Mouse (Mus musculus): ENCODE measurements around the gene Pgm5.
"Not testable (repeated sequence)": the region's sequence is repeated elsewhere in the genome, so short reads cannot be mapped to it uniquely, and the experiment has no call there.

The Pgm5 gene

DNA sequence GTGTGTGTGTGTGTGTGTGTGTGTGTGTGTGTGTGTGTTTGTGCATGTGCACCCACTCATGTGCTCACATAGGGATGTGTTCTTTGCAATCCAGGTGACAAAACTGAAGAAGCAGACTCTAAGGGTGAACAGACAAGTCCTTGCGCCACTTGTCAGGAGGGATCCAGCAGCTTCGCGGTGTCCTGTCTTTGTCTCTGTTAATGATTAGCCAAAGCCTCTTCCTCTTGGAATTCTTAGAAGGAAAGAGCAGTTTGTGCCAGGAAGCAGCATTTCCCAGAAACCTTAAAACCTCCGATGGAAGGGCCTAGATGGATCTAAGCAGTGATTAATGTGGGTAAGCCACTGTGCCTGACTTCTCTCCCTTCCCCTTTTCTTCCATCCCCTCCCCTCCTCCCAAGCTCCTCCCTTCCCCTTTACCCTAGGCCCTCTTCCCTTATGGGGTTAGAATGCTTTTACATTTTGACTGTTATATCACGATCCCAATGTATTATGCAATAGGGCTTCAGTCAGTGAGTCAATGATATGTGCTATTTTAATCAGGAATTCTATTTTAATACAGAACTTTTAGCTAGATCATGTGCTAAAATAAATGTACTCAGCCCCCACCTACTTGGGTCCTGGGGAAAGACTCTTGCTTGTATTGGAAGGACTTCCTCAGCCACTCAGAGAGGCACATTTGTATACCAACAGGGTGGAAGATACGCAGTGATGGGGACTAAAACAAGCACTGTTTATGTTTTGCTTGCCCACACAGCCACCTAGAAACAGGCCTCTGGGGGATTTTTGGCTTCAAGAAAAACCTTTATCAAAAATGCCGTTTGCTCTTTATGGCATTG lies 154.4 kb downstream of the Pgm5 start:
- DNase-seq (ENCODE audit: extremely low spot score, low spot score), result no peak

DNA sequence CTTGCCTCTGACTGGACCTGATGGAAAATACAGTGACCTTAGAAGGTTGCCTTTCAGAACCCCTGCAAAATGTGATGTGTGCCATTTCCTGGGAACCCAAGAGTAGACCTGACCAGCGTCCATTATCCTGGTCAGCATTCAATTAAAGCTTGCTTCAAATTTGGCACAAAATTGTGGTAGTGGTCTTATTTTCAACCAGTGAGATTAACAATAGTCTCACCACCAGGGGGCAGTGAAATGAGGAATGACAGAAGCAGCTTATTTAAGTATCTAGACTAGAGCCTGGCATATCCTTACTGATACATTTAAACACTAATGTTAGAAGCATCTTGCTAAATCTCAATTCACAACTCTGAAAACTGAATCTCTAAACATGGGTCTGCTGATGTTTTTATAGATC lies 156.3 kb downstream of the Pgm5 start:
- DNase-seq (ENCODE audit: extremely low spot score, low spot score), result peak; percentile 28

GRCm38 (mm10) chr19:24704326-24704725 lies 157.3 kb downstream of the Pgm5 start:
- DNase-seq (ENCODE audit: extremely low spot score, low spot score), result no peak

- DNase-seq (ENCODE audit: extremely low spot score, low spot score), result no peak
These were observed 158.0 kb downstream of the Pgm5 start for GRCm38 (mm10) chr19:24703680-24704079.

GRCm38 (mm10) chr19:24703168-24703567 lies 158.5 kb downstream of the Pgm5 start:
- not testable (repeated sequence) for DNase-seq (ENCODE audit: extremely low spot score, low spot score)

GRCm38 (mm10) chr19:24701716-24702115 lies 159.9 kb downstream of the Pgm5 start:
- DNase-seq (ENCODE audit: extremely low spot score, low spot score), result no peak

DNA sequence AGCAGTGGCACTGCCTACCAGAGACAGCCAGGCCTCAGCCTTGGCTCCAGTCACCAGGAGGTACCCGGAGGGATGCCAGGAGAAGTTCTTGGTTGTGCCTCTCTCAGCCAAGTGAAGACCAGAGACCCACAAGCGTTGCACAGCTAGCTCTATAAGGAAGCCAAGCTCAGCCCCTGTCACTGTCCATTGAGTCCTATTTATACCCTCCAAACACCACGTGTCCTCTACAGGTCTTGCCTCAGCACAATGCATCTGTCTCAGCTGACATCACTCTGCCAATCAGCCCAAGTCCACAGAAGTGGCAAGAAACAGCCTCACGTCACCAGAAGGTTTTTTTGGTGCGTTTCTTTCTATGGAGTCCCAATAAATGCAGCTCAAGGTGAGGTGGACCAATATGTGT lies 161.0 kb downstream of the Pgm5 start:
- DNase-seq (ENCODE audit: extremely low spot score, low spot score), result no peak

GRCm38 (mm10) chr19:24699910-24700309 lies 161.7 kb downstream of the Pgm5 start:
- DNase-seq (ENCODE audit: extremely low spot score, low spot score), result no peak

DNA sequence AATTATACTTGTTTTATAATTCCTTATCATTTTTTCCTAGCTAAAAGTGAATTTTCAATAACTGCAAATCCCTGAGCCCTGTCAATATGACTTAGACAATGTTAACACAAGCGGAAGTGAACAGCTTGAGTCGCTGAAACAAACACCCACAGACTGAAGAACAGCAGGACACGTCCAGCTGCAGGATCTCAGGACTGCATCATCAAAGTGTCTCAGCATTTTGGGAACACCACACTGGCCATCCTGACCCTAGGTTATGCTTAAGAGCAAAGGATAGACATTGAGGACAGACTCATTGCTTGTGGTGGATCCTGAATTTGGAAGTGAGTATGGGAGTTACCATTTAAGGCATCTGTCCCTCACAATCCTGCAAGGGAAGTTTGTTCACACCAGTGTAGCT lies 162.5 kb downstream of the Pgm5 start:
- DNase-seq (ENCODE audit: extremely low spot score, low spot score), result no peak

GRCm38 (mm10) chr19:24698651-24699050 lies 163.0 kb downstream of the Pgm5 start:
- DNase-seq (ENCODE audit: extremely low spot score, low spot score), result peak; percentile 19

DNA sequence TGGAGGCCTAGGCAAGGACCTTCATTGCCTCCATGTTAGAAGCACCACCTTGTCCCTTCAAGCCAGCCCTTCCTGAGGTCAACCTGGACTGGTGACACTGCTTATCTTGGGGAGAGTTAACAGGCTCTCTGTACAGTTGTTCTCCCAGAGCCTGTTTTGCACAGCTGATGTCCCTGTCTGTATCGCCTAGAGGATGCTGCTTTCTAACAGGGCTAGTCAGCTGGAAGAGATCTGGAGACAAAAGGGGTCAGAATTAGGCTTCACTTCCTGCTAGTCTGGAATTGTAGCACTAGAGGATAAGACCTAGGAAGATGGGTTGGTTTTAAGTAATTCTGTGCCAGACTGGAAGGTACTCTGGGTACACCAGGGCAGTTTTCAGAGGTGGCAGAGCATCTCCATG lies 163.7 kb downstream of the Pgm5 start:
- DNase-seq (ENCODE audit: extremely low spot score, low spot score), result no peak

GRCm38 (mm10) chr19:24692691-24693090 lies 169.0 kb downstream of the Pgm5 start:
- DNase-seq (ENCODE audit: extremely low spot score, low spot score), result no peak

GRCm38 (mm10) chr19:24689531-24689930 lies 172.1 kb downstream of the Pgm5 start:
- DNase-seq (ENCODE audit: extremely low spot score, low spot score), result no peak

- DNase-seq (ENCODE audit: extremely low spot score, low spot score), result no peak
These were observed 173.3 kb downstream of the Pgm5 start for GRCm38 (mm10) chr19:24688327-24688726.

DNA sequence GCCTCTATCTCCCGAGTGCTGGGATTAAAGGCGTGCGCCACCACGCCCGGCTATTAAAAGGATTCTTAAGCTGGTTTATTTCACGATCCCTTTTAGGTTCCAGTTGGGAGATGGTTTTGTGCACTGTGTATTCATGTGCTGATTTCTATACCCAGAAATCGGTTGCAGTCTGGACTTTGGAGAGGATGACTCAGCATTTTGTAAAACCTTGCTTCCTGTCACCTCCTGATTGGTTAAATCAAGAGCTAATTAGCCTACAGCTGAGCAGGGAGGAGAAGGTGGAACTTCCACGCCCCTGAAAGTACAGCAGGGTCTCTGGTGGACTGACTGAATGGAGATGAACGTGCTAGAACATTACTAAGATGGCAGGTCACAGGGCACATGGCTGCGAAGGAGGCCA lies 175.2 kb downstream of the Pgm5 start:
- no peak for DNase-seq (ENCODE audit: extremely low spot score, low spot score)

- no peak for DNase-seq (ENCODE audit: extremely low spot score, low spot score)
These were observed 178.5 kb downstream of the Pgm5 start for GRCm38 (mm10) chr19:24683016-24683720.

DNA sequence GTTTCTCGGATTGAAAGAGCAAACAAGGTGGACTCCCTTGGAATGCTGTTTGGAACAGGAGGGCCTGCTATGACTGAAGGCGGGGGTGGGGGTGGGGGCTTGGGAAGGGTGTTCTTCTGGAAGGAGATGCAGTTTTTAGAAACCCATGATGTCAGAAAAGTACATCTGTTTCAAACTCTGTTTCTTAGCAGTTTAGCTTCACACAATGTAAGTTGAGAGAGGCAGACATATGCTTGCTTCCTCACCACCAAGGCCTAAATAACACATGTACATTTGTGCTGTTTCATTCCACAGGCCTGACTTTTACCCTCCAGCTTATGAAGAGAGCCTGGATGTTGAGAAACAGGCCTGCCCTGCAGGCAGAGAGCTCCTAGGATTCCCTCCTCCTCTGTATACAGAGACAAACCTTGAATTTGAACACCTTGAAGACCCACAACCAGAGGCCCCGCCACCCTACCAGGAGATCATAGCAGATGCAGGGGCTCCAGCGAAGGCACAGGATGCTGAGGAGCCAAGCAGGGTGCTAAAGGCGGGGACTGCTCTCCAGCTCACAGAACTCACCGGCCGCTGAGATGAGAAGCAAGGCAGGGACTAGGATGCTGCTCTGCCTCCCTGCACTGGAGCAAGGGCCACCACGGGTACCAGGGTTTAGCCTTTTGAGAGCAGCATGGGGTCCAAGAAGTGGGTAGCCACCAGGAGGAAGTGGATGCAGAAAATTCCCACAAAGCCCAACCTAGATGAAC lies 184.2 kb downstream of the Pgm5 start:
- no peak for DNase-seq (ENCODE audit: extremely low spot score, low spot score)

GRCm38 (mm10) chr19:24676429-24676828 lies 185.2 kb downstream of the Pgm5 start:
- DNase-seq (ENCODE audit: extremely low spot score, low spot score), result no peak

DNA sequence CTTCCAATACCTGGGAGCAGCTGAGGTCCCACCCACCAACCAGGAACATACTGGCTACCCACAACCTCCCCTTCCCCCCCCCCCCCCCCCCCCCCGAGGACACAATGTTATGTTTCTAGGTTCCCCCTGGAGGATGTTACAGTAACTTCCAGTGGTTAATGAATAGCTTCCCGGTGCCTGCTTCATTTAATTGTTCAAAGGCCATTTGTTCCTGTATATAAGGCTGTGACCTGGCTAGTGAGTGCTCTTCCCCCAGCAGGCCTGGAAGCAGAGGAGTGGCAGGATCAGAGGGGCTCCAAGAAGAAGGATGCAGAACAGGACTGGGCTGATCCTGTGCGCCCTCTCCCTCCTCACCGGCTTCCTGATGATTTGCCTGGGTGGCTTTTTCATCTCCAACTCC lies 187.9 kb downstream of the Pgm5 start, which contains the start of gene Tmem252:
TSS of gene Tmem252 (plus strand) at position 247 of the 400 bp plus-strand sequence.
- no peak for DNase-seq (ENCODE audit: extremely low spot score, low spot score)

DNA sequence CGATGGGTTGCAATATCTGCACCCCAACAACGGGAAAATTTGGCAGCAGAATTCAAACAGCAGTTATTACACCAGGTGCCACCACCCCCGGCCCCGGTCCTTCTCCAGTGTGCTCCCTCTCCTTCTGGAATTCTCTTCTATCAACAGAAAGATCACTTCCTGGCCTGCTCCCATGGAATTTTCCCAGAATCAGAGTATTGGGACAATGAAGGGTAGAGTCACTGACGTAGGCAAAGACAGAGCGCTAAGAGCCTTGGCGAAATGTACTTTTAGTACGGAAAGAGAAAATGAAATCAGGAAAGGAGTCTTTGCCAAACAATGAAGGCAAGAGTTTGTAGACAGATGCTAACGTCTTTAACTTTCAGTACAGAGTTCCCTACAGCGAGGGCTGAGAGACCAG lies 188.3 kb downstream of the Pgm5 start:
- no peak for DNase-seq (ENCODE audit: extremely low spot score, low spot score)

DNA sequence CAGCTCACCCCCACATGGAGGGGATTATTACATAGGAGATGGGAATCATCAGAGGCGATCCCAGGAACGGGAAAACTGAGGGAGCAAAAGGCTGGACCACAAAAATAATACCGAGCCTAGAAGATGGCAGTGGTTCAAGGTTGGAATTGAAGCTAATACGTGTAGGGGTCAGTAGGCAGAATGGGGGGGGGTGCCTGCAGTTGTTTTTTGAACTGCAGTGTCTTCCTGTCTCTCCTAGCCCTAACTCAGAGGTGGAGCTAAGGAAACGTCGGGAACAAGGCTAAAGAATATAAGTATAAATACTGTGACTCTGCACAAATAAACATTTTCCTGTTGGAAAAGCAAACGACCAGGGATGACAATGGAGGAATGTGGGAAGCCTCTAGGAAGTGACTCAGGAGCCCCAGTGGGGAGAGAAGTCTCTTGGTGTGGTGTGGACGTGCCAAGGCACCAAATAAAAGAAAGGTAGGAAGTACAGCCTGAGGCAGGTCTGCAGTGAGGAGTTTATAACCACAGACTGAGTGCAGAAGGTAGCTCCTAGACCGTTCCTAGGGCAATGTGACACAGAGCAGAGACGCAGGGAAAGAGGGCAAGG lies 189.2 kb downstream of the Pgm5 start:
- no peak for DNase-seq (ENCODE audit: extremely low spot score, low spot score)

DNA sequence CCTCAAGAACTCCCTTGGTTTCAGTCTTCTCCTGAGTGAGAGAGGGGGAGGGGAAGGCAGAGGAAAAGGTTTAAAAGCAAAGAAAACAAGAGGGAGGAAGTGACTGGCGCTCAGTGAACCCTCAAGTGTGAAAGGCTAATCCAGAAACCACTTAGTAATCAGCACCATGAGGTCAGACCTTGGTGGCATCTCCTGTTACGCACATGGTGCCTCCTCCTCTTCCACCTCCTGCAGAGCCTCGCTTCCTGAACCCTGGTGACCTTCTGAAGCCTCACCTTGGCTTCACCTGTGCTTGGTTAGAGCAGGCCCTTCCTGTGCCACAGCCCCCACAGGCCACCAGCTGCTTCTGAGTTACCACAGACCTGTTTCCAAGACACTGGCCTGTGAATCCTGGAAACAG lies 190.1 kb downstream of the Pgm5 start:
- no peak for DNase-seq (ENCODE audit: extremely low spot score, low spot score)
